Mouse (Mus musculus) embryonic facial prominence, embryonic 10.5 days (tissue): Measurements from ENCODE around the gene Tcp1. TPM values are rescaled to one million over a fixed set of nuclear protein-coding genes. Genes with fewer than 3 reads are reported as not detected.

Source experiments
- DNase-seq: peaks from one replicate; pipeline ENCODE4 v3.0.0-alpha.2; 2017; ENCODE audit warnings: low spot score
- H3K27ac ChIP-seq: fragments of 300-500 bp; sonication (generic); replicated peaks from 2 replicates; pipeline ENCODE4 v1.5.1; 2016; ENCODE audit warnings: mild to moderate bottlenecking
- H3K27me3 ChIP-seq: fragments of 300-500 bp; sonication (generic); replicated peaks from 2 replicates; pipeline ENCODE4 v1.6.1; 2016; ENCODE audit warnings: low read depth, mild to moderate bottlenecking; ENCODE audit not compliant: poor library complexity, severe bottlenecking
- H3K36me3 ChIP-seq: fragments of 300-500 bp; sonication (generic); replicated peaks from 2 replicates; pipeline ENCODE4 v1.6.1; 2016; ENCODE audit warnings: mild to moderate bottlenecking, moderate library complexity
- H3K4me1 ChIP-seq: fragments of 300-500 bp; sonication (generic); 2 replicates; pipeline ENCODE4 v1.6.1; 2016
- H3K4me3 ChIP-seq: fragments of 300-500 bp; sonication (generic); 2 replicates; pipeline ENCODE4 v1.5.1; 2016; ENCODE audit warnings: mild to moderate bottlenecking, moderate library complexity
- H3K9me3 ChIP-seq: fragments of 300-500 bp; sonication (generic); 2 replicates; pipeline ENCODE4 v1.6.1; 2016; ENCODE audit warnings: mild to moderate bottlenecking
- WGBS: fragments of 180-500 bp; shearing (Covaris S2); methylation state at CpG from one replicate; pipeline ENCODE4 v1.1.7; 2016; 5-methylcytosine and 5-hydroxymethylcytosine counted together
- polyA plus RNA-seq: library from polyadenylated mRNA; unstranded; fragments of >200 nt; fragmentation: Nextera tagmentation; extraction: Ambion mirVana; gene quantifications from 2 replicates; pipeline ENCODE4 v1.2.1, GENCODE M21; 2016

The Tcp1 gene
- 548 and 551 TPM in 2 replicates for polyA plus RNA-seq

GRCm38 (mm10) chr17:12915488-12915880, at the start of gene Tcp1:
Gene Tcp1, plus strand, starts transcription at chr17:12915701.
- Histone ChIP-seq H3K36me3 (peaks cover 68% of the 10 kb centered on the region), H3K27me3 (no peaks in the 10 kb centered on the region), H3K4me1 (peaks cover 13% of the 10 kb centered on the region), H3K4me3 (peak within 1 kb of the TSS; percentile 97), H3K27ac (peak within 1 kb of the TSS; percentile 98), H3K9me3 (no peaks in the 10 kb centered on the region)
- 1% methylated on average over 18 of the region's 18 CpGs for WGBS
- DNase-seq, result no peak

DNA sequence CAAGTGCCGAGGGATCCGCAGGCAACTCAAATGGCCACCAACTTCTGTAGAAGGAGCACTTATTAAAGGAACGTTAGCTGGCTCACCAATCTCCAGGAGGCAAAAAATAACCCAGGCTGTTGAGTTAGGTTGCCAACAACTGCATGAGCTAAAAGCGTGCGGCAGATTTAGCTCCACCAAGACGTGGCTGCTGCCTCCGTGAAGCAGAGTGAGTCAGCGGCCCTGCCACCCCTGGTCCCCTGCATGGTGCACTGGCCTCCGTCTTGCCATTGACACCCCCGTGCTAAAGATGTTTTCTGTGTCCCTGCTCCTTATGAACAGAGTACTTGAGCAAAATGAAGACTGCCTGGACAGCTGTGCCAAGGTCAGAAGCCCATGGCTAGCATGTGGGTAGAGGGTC, 48.6 kb upstream of the Tcp1 start:
- no peak for DNase-seq
- WGBS, result 85% methylated on average over 10 of the region's 10 CpGs

GRCm38 (mm10) chr17:12868043-12868442, 47.5 kb upstream of the Tcp1 start, which contains the start of gene Mas1:
Gene Mas1, minus strand, starts transcription at chr17:12868143.
- WGBS, result 53% methylated on average over 2 of the region's 2 CpGs
- Histone ChIP-seq H3K27ac (0 out of 2 replicates have a peak within 1 kb of the TSS, but pooled peaks have one; percentile 44), H3K4me3 (no peak within 1 kb of the TSS), H3K9me3 (no peaks in the 10 kb centered on the region), H3K27me3 (peaks cover 13% of the 10 kb centered on the region; the same call in 1 of the 2 replicates), H3K4me1 (peaks cover 47% of the 10 kb centered on the region), H3K36me3 (no peaks in the 10 kb centered on the region)
- no peak for DNase-seq

More for the DNA sequence above, 48.6 kb upstream of the Tcp1 start:
- Histone ChIP-seq H3K4me3 (no peak overlapping the region), H3K27ac (no peak overlapping the region), H3K9me3 (no peaks in the 10 kb centered on the region), H3K4me1 (peaks cover 35% of the 10 kb centered on the region), H3K27me3 (peaks cover 11% of the 10 kb centered on the region; the same call in 1 of the 2 replicates), H3K36me3 (no peaks in the 10 kb centered on the region)

GRCm38 (mm10) chr17:12868640-12869039, 46.9 kb upstream of the Tcp1 start:
- no peak for DNase-seq
- H3K27ac ChIP-seq, result 0 out of 2 replicates have a peak overlapping the region, but pooled peaks have one; percentile 44

DNA sequence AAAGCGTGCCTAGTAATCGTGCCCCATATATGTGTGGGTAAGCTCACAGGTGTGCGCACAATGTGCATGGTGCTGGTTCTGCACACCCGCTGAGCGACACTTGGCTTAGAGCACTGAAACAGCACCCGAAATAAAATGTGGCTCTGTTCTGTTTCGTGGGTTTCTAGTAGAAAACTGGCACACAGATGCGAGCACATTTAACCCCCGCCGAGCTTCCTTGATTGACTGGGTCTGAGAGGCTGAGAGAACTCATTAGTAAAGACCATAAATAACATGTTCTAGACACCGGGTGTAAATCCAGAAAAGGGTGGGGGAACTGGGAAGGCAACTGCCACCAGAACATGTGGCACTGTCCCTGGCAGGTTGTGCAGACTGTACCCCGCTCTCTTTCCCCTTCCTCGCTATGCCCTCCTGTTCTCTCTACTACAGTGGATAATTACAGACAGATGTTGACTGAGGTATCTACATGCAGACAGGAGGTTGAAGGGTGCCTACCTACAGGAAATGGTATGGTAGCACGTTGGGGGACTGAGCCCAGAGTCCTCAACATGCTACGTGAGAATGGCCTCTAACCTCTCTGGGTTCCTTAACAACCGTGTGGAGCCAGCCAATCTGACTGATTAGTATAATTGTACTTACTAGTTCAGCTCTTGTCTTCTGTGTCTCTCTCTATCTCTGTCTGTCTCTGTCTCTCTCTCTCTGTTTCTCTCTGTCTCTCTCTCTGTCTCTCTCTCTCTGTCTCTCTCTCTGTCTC, 43.0 kb upstream of the Tcp1 start:
- no peaks in the 10 kb centered on the region for H3K36me3 ChIP-seq
- no peak overlapping the region for H3K4me3 ChIP-seq
- H3K27me3 ChIP-seq, result peaks cover 13% of the 10 kb centered on the region; the same call in 1 of the 2 replicates
- 64% methylated on average over 16 of the region's 16 CpGs for WGBS
- peaks cover 53% of the 10 kb centered on the region for H3K4me1 ChIP-seq
- no peak for DNase-seq
- H3K27ac ChIP-seq, result no peak overlapping the region
- H3K9me3 ChIP-seq, result no peaks in the 10 kb centered on the region

More at GRCm38 (mm10) chr17:12868640-12869039, 46.9 kb upstream of the Tcp1 start:
- no peak overlapping the region for H3K4me3 ChIP-seq
- WGBS, result 29% methylated on average over 4 of the region's 4 CpGs
- H3K27me3 ChIP-seq, result peaks cover 13% of the 10 kb centered on the region; the same call in 1 of the 2 replicates
- H3K36me3 ChIP-seq, result no peaks in the 10 kb centered on the region
- no peaks in the 10 kb centered on the region for H3K9me3 ChIP-seq
- peaks cover 53% of the 10 kb centered on the region for H3K4me1 ChIP-seq

DNA sequence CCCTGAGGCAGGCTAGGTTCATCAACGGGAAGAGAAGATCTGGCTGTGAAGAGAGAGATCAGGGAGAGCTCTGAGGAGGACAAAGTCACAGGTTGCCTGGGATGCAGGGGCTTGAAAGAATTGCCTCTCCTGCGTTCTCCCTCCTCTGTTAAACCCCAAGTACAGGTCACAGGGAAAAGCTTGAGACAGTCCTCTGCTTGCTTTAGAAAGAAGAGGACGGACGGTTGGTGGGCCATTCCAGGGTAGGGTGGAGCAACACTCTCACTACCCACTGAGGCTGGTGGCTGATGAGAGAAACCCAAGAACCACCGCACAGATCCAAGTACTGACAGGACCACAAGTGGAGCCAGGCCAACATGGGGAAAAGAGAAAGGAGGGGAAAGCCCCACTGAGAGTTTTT, 39.8 kb upstream of the Tcp1 start, which contains the start of gene Mrgprh:
TSS of gene Mrgprh (plus strand) at position 301 of the 400 bp plus-strand sequence.
- 82% methylated on average over 5 of the region's 5 CpGs for WGBS
- peaks cover 29% of the 10 kb centered on the region for H3K4me1 ChIP-seq
- H3K27ac ChIP-seq, result no peak within 1 kb of the TSS
- H3K4me3 ChIP-seq, result no peak within 1 kb of the TSS
- H3K36me3 ChIP-seq, result no peaks in the 10 kb centered on the region
- DNase-seq, result no peak
- H3K9me3 ChIP-seq, result no peaks in the 10 kb centered on the region
- peaks cover 17% of the 10 kb centered on the region; the same call in 1 of the 2 replicates for H3K27me3 ChIP-seq

DNA sequence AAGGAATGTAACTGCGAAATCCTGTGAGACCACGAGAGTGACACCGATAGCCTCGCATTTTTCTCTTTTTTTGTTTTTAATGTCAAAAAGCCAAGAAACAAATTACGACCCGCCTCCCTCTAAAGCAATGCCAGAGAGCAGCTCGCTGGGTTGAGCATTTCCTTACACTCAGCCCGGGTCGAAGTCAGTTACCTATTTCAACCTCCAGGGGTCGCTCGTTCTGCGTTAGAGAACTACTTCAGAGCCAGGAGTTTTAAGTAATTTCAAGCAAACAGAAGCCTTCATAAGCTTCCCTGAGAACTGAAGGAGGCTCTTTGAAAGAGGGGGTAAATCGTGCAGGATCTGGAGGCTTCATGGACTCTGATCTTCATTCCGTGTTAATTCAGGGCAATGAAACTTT, 35.3 kb upstream of the Tcp1 start:
- H3K9me3 ChIP-seq, result no peaks in the 10 kb centered on the region

DNA sequence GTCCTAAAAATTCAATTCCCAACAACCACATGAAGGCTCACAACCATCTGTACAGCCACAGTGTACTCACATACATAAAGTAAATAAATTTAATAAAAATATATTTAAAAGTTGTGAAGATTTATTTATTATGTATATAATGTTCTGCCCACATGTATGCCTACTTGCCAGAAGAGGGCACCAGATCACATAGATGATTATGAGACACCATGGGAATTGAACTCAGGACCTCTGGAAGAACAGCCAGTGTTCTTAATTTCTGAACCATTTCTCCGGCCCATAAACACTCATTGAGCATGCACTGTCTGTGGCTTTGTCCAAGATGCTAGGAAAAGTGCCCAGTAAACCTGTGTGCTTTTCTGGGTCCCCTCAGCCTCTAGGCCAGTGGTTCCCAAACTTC, 34.3 kb upstream of the Tcp1 start:
- H3K4me1 ChIP-seq, result peaks cover 4% of the 10 kb centered on the region; the same call in 1 of the 2 replicates
- no peaks in the 10 kb centered on the region for H3K9me3 ChIP-seq
- DNase-seq, result no peak
- H3K4me3 ChIP-seq, result no peak overlapping the region
- WGBS, result 82% methylated on average over 1 of the region's 1 CpGs
- H3K27ac ChIP-seq, result no peak overlapping the region
- H3K27me3 ChIP-seq, result 0 out of 2 replicates have a peak, but pooled peaks cover 6% of the 10 kb centered on the region
- no peaks in the 10 kb centered on the region for H3K36me3 ChIP-seq

More for the DNA sequence above, 35.3 kb upstream of the Tcp1 start:
- Histone ChIP-seq H3K36me3 (no peaks in the 10 kb centered on the region), H3K27ac (no peak overlapping the region), H3K27me3 (0 out of 2 replicates have a peak, but pooled peaks cover 6% of the 10 kb centered on the region), H3K4me1 (peaks cover 4% of the 10 kb centered on the region; the same call in 1 of the 2 replicates), H3K4me3 (no peak overlapping the region)
- DNase-seq, result peak; percentile 79
- 5% methylated on average over 14 of the region's 14 CpGs for WGBS

DNA sequence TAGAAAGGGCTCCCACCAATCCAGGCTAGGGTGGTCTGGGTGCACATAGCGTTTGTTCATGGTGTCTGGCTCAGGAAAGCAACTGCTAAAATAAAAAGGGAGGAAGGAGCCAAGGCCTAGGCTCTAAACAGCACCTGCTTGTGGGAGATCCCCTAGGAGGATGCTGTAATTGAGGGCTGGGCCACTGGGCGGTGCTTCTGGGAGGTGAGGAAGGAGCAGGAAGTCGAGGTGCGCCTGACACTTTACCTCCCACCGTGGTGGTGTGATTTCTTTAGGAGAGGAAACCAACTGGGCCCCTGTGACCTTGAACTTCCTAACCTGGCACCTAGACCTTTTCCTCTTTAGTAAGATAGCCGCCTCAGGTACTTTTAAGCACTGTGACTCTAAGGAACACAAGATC, 28.9 kb upstream of the Tcp1 start:
- no peaks in the 10 kb centered on the region for H3K27me3 ChIP-seq
- H3K27ac ChIP-seq, result no peak overlapping the region
- H3K4me1 ChIP-seq, result no peaks in the 10 kb centered on the region
- peaks cover 43% of the 10 kb centered on the region for H3K36me3 ChIP-seq
- WGBS, result 37% methylated on average over 6 of the region's 6 CpGs
- H3K9me3 ChIP-seq, result no peaks in the 10 kb centered on the region
- no peak for DNase-seq
- H3K4me3 ChIP-seq, result no peak overlapping the region

- no peaks in the 10 kb centered on the region for H3K9me3 ChIP-seq
- no peaks in the 10 kb centered on the region for H3K4me1 ChIP-seq
- peaks cover 49% of the 10 kb centered on the region for H3K36me3 ChIP-seq
- no peak overlapping the region for H3K27ac ChIP-seq
- DNase-seq, result no peak
- no peak overlapping the region for H3K4me3 ChIP-seq
- 83% methylated on average over 15 of the region's 15 CpGs for WGBS
- no peaks in the 10 kb centered on the region for H3K27me3 ChIP-seq
Measured at GRCm38 (mm10) chr17:12887021-12887775, 28.3 kb upstream of the Tcp1 start.

GRCm38 (mm10) chr17:12891054-12891453, 24.4 kb upstream of the Tcp1 start:
- no peaks in the 10 kb centered on the region for H3K27me3 ChIP-seq
- peaks cover 8% of the 10 kb centered on the region for H3K4me1 ChIP-seq
- DNase-seq, result no peak
- no peaks in the 10 kb centered on the region for H3K9me3 ChIP-seq
- H3K27ac ChIP-seq, result no peak overlapping the region
- WGBS, result 92% methylated on average over 4 of the region's 4 CpGs
- no peak overlapping the region for H3K4me3 ChIP-seq
- H3K36me3 ChIP-seq, result peaks cover 71% of the 10 kb centered on the region

- no peaks in the 10 kb centered on the region for H3K27me3 ChIP-seq
- DNase-seq, result no peak
- no peak overlapping the region for H3K4me3 ChIP-seq
- no peaks in the 10 kb centered on the region for H3K9me3 ChIP-seq
- H3K27ac ChIP-seq, result no peak overlapping the region
- peaks cover 79% of the 10 kb centered on the region for H3K36me3 ChIP-seq
- 89% methylated on average over 9 of the region's 9 CpGs for WGBS
- peaks cover 9% of the 10 kb centered on the region for H3K4me1 ChIP-seq
Measured at GRCm38 (mm10) chr17:12892033-12892432, 23.5 kb upstream of the Tcp1 start.
